Mouse (Mus musculus): ENCODE data around the gene Snx29.

DNA sequence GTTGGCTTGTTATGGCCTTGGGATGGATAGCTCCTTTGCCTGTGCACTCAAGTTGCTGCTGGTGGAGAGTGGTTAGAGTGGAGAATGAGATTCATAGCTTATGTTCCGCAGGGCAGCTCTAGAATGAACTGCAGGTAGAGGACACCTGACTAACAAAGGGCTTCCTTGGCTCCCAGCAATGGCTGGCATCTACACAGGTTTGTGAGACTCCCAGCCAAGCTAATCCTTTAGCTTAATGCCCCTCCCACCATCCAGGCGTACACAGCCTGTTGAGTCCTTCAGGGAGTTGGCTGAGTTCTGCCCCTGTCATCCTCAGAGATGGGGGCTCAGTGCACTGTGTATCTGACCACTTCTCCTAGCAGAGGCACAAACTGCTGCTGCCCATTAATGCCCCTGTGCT, 148.5 kb downstream of the Snx29 start:
- TF ChIP-seq CTCF (IDR thresholded peaks at IDR 0.05) (no peak), EP300 (IDR thresholded peaks at IDR 0.05) (no peak)
